Mouse (Mus musculus) cerebellum, adult 8-10 months (tissue): ENCODE results near the gene Fbxl18.
A peak's percentile ranks its signal among the peaks of the same experiment; 100 is the strongest.

ENCODE experiments used
- DNase-seq: peaks from one replicate; pipeline ENCODE4 v3.0.0; 2022

Gene Fbxl18

DNA sequence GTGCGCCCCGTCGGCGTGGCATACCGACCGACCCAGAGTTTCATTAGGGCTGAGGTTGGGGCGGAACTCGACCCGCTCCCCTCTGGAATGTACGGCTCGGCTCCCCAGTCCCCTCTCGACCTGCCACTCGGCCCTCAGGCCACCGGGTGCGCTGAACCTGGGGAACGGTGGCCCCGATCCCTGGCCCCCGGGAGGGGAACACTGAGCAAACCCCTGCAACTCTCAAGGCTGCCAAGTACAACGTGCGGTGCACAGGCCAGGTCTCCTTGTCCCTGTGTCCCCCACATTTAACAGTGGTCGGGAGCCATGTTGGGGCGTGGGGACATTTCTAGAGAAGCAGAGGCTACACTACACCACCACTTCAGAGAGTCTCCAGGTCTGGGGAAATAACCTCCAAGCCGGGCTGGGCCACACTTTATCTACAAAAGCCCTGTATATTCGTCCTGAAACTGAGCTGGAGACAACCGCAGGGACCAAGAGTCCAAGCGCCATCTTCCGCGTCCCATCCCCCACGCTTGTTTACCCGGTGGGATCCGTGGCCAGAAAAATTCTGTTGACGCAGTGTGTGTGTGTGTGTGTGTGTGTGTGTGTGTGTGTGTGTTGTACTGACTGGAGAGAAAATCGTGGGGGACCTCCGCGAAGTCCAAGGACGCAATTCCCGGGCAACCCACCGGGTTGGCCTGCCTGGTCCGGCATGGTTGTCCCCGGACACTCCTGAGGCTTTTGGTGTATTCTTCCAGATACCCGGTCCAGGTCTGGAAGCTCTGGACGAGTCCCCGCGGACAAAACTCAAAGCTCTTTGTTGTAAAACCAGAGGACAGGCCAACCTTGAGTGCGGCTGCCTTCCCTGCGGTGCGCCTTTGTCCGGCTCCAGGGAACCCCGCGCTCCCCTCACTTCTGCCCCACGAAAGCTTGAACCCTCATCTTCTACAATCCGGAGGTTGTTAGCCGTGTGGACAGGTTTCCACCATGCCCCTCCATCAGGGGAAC, 74.7 kb downstream of the Fbxl18 start:
- DNase-seq, result peak; percentile 78

DNA sequence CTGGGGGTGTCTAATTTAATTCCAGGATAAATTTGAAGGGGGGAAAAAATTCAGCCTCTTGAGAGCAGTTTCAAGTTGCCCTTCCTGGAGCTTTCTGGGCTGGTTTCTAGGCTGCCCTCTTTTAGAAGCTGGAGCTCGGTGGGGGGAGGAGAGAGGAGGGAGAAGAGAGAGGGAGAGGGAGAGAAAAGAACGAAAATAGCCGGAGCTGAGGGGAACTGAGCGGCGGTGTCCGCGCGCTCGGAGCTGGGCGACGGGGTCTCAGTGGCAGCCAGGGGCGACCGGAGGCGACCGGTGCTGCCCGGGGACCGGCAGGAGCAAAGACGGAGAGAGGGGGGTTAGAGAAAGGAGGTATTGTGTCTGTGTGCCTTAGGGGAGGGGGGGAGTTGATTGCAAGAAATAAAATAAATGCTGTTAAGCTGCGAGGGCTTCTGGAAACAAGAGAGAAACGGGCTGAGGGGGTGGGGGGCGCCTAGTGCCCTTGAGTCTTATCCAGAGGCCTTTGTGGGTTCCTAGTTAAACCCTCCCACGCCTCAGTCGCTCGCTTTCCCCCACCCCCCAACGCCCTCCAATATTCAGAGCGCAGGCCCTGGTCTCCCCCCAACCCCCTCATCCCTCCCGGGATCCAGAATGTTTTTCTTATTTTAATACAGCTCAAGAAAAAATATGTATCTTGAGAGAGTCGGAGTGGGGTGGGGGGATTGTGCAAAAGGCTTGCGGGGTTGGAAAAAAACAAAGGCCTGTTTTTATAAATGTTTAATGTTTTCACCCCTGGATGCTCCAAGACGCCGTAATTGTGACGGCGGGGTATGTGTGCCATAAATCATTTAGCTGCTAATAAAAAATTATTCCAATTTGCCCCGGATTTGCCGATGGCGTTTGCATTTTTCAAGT, 75.6 kb downstream of the Fbxl18 start:
- DNase-seq, result peak; percentile 74

DNA sequence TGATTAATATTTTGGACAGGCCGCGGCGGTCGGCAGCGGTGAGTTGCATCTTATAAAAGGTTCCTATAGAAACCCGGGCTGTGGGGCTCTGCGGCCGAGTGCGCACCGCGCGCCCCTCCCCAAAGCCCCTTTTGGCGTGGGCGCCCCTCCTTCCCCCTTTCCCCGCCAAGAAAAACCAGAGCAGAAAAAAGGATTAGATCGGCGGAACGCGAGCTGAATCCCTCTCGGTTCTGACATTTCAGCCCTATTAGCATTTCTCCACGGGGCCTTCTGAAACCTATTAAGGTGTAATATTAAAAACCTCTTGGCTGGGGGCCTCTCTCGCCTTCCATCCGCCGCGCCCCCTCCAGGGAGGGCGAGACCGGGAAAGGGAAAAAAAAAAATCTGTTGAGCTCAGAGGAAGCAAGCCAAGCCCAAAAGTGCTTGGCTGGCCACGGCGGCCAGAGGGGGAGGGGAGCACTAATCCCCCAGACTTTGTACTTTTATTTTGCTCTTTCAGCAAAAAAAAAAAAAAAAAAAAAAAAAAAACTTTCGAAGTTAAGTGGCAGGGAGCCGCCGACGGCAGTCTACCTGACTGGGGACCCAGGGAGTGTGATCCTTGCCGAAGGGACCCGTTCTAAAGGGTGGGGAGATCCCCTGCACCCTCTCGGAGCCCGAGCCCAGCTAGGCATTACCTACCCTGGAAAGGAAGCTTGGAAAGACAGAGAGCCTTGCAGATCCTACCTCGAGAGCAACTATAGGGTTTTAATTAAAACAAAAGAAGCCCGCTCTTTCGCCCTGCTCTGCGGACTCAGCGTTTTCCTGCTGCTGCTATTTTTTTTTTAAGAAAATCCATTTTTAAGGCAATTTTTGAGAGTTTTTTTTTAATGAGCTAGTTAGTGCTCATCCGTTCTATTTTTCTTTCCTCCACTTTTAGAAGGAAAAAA, 76.5 kb downstream of the Fbxl18 start:
- DNase-seq, result peak; percentile 69

DNA sequence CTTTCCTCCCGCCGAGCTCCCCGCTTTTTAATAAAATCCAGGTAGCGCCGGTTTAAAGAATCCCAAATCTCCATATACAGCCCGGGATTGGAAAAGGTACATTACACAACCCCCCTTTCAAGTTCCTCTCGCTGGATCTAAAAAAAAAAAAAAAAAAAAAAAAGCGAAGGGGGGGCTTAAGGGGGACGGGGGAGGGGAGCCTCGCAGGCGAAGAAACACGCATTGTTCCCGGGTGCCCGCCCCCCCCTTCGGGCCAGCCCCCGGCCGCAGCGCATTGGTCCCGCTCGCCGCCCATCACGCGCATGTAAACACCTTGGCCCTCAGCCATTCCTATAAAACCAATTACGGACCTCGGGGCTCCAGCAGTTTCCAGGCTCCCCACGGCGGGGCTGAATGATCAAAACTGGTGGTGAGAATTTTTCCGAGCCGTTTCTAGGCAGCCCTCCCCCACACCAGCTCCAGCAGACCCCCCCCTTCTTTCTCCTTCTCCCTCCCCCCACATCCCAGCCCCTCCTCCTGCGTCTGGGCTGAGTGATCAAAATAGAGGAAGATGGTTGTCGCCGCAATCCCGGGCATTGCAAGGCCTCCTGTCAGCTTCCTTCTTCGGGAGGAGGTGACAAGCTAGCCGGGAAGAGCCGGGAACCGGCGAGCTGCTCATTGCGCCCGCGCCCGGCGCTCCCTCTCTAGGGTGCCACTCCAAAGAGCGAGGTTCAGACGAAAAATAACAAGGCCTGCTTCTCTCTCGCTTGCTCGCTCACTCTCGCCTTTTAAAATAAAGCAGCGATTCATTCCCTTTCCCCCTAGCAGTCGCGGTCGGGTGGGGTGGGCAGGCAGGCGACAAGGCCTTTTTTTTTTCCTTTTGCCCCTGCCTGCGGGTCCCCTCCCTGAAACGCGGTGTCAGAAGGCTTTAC, 77.4 kb downstream of the Fbxl18 start, which contains the start of gene Tnrc18:
Gene Tnrc18 (minus strand): TSS at position 139 of the 911 bp plus-strand sequence.
- DNase-seq, result peak; percentile 100
